Mouse (Mus musculus): ENCODE measurements around the gene Cct8l1.

The Cct8l1 gene

DNA sequence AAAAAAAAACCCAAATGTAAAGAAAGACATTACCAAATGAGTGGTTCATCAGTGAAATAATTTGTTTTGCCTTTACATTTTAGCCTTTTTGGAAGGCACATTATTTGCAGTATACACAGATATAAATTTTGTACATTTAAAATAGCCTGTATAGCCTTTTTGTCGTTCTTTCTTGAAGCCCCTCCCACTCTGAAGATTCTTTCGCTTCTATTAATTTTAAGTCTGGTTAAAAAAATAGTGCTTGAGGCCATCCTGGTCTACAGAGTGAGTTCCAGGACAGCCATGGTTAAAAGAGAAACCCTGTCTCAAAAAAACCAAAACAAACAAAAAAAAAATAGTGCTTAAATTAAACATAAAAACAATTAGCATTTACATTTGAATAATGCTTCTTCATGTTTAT, 14.8 kb downstream of the Cct8l1 start:
- DNase-seq = no peak

DNA sequence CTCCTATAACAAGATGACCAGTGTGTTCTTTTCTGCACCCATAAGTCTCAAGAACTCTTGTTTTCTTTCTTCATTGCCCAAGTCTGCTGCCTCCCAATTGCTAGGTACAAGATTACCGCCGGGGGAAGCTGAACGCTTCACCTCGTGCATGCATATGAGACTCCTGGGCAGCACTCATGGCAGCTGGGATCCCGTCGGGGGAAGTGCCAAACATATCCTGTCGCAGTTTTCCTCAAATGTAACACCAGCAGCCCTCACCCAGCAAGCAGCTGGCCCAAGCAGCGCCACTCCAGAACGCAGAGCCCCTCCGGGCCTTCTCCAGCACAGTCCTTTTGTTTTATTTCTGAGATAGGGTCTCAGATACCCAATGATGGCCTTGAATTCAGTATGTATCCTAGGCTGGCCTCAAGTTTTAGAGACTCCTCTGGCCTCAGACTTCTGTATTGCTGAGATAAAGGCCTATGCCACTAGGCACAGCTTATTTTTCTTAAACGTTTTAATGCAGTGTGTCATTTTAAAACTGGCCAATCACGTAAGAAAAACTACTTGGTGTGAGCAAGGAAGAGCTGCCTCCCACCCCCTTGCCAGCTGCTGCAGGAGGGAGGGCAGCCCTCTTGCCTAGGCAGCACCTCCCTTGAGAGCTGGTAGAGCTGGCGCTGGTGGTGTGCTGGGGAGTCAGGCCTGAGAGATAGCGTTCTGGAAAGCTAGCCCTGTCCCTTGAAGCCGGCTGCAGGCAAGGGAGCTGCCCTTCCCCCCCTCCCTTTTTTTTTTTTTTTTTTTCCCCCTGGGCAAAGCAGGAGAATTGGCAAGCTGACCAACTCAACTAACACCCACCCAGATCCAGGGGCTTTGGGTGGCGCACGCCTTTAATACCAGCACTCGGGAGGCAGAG, 16.6 kb downstream of the Cct8l1 start:
- DNase-seq = no peak

DNA sequence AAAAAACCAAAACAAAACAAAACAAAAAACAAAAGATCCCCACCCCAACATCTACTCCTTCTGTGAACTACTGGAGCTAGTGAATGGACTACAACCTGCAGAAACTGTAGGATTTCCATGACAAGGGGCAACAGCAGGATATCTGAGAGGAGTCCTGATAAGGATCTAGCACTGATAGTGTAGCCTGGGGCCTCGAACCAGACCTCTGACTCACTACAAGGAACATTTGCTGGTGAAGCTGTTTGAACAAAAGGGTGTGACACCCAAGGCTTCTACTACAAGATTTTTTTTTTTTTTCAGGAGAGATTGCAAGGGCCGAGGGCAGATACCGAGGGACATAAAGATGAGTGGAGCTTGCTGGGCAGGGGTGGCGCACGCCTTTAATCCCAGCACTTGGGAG, 17.4 kb downstream of the Cct8l1 start:
- DNase-seq = no peak

DNA sequence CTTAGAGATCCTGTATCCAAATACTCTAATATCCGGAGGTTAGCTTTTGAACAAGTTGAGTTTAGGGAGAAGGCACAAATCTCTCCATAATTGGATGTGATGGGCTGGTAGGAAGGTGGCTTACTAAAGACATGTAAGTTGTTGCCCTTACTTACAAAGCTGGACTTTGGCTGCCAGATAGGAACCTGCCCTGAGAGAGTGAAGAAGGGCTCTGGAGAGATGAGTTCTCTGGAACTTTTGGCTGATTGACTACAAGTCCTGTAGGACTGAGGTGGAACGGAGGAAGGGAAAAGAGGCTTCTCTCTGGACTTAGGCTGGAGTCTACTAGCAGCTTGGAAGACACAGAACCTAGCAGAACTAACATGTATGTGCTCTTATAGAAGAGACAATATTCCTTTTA, 19.7 kb downstream of the Cct8l1 start:
- no peak for DNase-seq

DNA sequence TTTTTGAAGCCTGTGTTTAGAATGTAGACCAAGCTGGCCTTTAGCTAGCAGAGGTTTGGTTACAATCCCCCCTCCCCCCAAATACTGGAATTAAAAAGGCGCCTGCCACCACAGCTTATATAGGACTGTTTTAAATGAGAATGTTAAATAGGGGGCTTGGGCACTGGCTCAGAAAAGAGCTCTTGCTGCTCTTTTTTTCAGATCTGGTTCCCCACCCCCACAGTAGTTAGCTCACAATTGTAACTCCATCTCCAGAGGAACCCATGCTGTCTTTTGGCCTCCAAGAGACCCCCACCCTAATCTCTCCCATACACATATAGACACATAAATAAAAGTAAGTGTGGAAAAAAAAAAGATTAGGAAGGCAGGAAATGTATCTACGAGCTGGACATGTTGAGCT, 20.6 kb downstream of the Cct8l1 start:
- DNase-seq = no peak

DNA sequence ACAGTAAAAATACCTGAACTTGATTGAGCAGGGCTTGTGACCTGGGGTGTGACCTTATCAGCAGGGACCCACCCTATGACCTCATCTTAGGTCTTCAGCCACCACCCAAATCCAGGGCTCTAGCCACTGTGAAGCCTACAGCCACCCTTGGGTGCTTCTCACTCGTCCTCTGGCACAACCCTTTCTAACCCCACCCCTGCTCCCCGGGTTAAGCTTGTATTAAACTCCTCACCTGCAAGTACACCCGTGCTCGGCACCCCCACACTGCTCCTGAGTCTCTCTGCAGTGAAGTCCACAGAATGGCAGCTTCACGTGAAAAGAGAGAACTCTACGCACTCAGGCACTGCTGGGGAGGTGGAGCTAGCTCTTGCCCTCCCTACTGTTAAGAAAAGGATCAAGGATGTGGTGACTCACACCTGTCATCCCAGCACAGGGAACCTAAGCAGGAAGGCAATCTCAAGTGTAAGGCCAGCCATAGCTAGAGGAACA, 21.1 kb downstream of the Cct8l1 start:
- DNase-seq = no peak

DNA sequence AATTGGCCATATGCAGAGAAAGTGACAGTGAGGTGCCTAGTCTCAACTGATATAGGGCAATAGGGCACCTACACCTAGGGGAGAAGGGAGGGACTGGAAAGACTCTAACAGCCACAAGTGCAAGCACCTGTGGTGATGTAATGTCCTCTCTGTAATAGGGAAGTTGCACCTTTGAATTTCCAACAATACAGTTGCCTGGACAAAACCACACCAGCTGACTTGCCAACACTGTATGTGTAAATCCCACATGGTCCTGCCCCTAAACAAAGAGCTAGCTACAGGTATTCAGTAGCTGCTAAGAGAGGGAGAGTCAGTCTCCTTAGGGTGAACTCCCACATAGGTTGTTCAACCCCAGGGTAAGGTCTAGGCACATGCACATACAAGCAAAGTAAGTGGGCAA, 24.5 kb downstream of the Cct8l1 start:
- DNase-seq = no peak

DNA sequence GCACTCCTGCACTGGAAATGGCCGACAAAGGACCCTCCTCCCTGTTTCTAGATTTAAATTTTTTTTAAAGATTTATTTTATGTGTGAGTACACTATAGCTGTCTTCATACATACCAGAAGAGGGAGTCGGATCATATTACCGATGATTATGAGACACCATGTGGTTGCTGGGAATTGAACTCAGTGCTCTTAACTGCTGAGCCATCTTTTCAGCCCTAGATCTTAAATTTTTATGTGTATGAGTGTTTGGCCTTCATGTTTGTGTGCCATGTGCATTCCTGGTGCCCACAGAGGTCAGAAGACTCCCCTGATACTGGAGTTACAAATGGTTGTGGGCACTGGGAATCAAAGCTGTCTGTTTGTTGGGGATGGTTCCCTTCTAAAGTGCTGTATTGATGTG, 25.1 kb downstream of the Cct8l1 start:
- no peak for DNase-seq

DNA sequence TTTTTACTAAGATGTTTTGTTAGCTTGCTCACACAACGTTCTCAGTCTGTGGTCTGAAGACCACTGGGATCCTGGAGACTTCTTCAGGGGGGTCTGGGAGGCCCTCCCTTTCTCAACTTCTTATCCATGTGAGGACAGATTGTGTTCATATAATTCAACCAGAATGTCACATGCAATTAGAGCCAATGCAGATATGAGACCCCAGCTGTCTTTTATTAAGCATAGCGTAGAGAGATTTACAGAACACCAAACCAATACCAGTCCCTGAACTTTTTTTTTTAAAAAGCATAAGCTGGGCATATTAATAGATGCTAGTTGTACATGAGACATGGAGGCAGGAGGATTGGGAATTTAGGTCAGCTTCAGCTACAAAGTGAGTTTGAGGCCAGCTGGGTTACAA, 25.8 kb downstream of the Cct8l1 start:
- DNase-seq = no peak

DNA sequence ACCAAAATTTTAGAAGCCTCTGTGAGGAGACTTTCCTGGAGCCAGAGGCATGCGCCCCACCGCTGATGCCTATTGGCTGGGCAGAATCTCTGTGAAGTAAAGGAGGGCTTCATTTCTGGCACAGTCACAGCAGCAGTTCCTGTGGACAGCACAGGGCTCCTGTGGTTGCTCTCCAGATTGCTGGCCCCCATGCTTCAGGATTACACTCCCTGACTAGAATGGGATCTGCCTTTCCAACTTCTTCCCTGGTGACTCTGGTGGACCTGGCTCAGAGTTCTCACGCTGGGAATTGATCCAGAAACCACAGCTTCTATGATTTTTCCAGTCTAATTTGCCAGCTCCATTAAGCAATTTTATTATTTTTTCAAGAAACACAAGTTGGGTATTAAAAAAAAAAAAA, 28.2 kb downstream of the Cct8l1 start:
- DNase-seq = no peak

DNA sequence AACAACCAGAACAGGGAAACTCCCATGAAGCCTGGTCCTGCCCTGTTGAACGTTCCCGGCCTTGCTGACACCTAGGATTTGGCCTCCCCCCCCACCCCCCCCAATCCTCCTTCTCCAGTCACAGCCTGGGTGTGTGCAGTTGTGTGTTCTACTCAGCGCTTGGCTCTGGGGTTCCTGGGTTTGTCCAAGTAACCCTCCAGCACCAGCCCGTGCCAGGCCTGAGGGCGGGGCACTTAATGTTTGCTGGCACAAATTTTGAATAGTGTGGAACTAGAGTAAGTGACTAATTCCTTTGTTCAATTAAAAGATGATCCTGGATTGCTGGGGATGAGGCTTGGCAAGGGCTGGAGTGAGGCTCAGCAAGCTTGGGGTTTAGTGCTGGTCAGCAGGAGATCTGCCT, 28.7 kb downstream of the Cct8l1 start:
- DNase-seq = no peak

DNA sequence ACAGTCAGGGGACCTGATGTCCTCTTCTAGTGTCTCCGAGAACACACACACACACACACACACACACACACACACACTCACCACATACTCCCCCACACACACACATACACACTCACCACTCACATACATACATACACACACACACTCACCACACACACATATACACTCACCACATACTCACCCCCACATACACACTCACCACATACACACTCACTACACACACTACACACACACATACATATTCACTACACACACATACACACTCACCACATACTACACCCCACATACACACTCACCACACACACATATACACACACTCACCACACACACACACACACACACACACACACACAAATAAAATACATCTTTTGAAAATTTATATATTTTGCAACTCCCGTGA, 31.0 kb downstream of the Cct8l1 start:
- DNase-seq = no peak

DNA sequence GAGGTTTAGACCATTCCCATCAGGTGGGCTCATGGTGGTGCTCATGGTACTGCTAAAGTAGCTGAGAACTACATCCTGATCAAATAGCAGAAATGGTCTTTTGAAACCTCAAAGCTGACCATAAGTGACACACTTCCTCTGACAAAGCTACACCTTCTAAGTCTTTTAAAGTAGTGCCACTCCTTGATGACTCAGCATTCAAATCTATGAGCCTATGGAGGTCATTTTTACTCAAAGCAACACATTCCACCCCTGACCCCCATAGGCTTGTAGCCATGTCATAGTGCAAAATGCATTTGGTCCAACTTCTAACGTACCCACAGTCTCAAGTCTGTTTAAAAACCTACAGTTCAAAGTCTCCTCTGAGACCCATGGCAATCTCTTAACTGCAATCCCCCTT, 35.0 kb downstream of the Cct8l1 start:
- no peak for DNase-seq

DNA sequence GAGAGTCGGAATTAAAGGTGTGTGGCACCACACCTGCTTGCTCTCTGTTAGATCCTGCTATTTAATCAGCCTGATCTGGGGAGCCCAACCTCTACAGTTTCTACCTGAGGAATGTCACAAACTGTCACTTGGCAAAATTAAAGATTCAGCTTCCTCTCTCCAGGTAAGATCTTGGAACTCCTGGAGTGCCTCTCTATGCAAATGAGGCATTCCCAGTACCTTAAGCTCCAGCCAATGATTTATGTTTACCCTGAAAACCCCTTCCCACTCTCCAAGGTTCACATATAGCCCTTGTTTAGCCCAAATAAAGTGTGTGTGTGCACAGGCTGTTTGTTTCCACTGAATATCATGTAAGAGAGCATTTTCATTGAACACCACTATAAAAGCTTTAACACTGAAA, 38.3 kb downstream of the Cct8l1 start:
- DNase-seq = no peak

DNA sequence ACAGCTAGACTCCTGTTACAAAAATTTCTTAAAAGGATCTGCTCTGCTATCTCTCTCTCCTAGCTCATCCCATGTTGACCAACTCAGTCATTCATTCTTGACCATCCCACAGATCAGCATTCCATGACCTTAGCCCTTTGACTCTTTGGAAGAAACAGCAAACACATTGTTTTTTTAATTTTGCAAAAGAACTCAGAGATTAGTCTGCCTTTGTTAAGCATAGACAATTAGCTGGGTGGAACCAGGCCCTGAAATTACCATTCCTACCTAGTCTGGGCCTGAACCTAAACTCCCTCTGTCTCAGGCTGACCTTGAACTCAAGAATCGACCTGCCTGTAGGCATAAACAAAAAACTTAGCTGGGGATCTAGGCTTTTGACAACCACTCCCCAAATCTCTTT, 38.8 kb downstream of the Cct8l1 start:
- no peak for DNase-seq

DNA sequence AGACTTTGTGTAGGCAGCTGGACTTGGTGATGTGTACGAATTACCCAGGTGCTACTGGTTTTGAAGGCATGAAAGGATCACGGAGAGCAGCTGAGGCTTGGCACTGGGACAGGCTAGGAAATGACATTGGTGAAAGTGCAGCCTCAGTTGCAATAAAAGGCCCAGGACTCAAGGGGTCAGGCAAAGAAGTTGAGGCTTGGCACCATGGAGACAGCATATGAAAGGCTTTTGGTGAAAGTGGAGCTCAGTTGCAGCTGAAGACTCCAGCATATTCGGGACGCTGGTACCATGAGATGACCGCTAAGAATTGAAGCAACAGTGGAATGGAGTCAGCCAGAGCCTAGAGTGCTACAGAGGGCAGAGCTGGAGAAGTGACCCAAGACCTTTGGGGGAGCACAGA, 39.8 kb downstream of the Cct8l1 start:
- DNase-seq = no peak

DNA sequence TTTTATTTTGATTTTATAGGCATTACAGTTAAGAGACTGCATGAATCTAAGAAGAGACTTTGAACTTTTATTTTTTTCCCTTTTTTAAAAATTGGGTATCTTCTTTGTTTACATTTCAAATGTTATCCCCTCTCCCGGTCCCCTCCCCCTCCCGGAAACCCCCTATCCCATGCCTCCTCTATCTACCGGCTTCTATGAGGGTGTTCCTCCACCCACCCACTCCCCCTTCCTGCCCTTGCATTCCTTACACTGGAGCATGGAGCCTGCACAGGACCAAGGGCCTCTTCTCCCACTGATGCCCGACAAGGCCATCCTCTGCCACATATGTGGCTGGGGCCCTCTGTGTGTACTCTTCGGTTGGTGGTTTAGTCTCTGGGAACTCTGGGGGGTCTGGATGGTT, 40.5 kb downstream of the Cct8l1 start:
- no peak for DNase-seq
